Mouse (Mus musculus): ENCODE measurements at regions not wholly inside any gene's neighbourhood (a gene's known extent, or its start where the extent isn't known, plus 50 kb on each side); places are given as distances from the start of the nearest gene placed in this dataset.

- no peak for DNase-seq
Measured at GRCm38 (mm10) chr7:123589099-123589498, 88.8 kb upstream of the Zkscan2 start.

GRCm38 (mm10) chr7:123573721-123574120 lies 73.5 kb upstream of the Zkscan2 start:
- peak; percentile 9 for DNase-seq

GRCm38 (mm10) chr7:123572376-123572990 lies 72.2 kb upstream of the Zkscan2 start:
- DNase-seq, result no peak

GRCm38 (mm10) chr7:123566264-123566663 lies 66.0 kb upstream of the Zkscan2 start:
- no peak for DNase-seq

GRCm38 (mm10) chr7:123559544-123559943 lies 59.3 kb upstream of the Zkscan2 start:
- DNase-seq, result no peak
